24 mouse cellular contexts compared by ENCODE assay signal in genomic region chr9:31979211-31979610, GRCm38 (mm10).
A peak's percentile ranks its signal among the peaks of the same experiment; 100 is the strongest.
DNase-seq lines count a peak whose midpoint lies in the region; ATAC-seq and TF ChIP-seq lines count a peak whose summit lies in the region.
"Had no signal": no experiment of that assay in that cellular context is flagged by ENCODE, and none has a peak within 500 bp of the region (broad histone marks: within the 10 kb centered on the region; RNA-seq: fewer than 3 reads in every experiment).

No protein-coding gene starts in this region.

- no peak overlapping the region for H3K4me2 ChIP-seq in kidney, embryonic 16.5 days (replicated peaks; ENCODE audit: low read depth, low read length)
- H3K4me2 ChIP-seq: intestine, embryonic 15.5 days; liver, embryonic 11.5 days; lung, embryonic 15.5 days; midbrain, embryonic 15.5 days; neural tube, embryonic 15.5 days had no signal

- no peak for TF ChIP-seq CTCF in liver, adult 2 months (IDR thresholded peaks at IDR 0.05; ENCODE audit: low read depth, low read length)

- no peak overlapping the region for H3K4me3 ChIP-seq in kidney, embryonic 16.5 days (ENCODE audit: low read length)
- no peak overlapping the region for H3K4me3 ChIP-seq in liver, adult 2 months (ENCODE audit: insufficient read depth, low read depth, low read length)
- H3K4me3 ChIP-seq: erythroblast, embryonic 14.5 days; intestine, embryonic 15.5 days; lung, embryonic 15.5 days; midbrain, embryonic 10.5 days; midbrain, embryonic 15.5 days; neural tube, embryonic 15.5 days had no signal

- ATAC-seq in kidney, embryonic 16.5 days (ENCODE audit: low FRiP score, low TSS enrichment): no peak
- no peak for ATAC-seq in cerebellum, adult (ENCODE audit: insufficient number of reproducible peaks, low FRiP score, low TSS enrichment)
- ATAC-seq: hindbrain, embryonic 16.5 days; intestine, embryonic 15.5 days; midbrain, embryonic 15.5 days had no signal

- no peaks in the 10 kb centered on the region for H3K36me3 ChIP-seq in kidney, embryonic 16.5 days (ENCODE audit: insufficient read depth, low read length)
- H3K36me3 ChIP-seq in liver, adult 2 months (ENCODE audit: control insufficient read depth, insufficient read depth, low read length): no peaks in the 10 kb centered on the region
- H3K36me3 ChIP-seq: intestine, embryonic 15.5 days; lung, embryonic 15.5 days; midbrain, embryonic 10.5 days; midbrain, embryonic 15.5 days; neural tube, embryonic 15.5 days had no signal

- peaks cover 6% of the 10 kb centered on the region; the same call in 1 of the 2 replicates for H3K9me3 ChIP-seq in kidney, embryonic 16.5 days (ENCODE audit: low read length)
- H3K9me3 ChIP-seq: intestine, embryonic 15.5 days; lung, embryonic 15.5 days; neural tube, embryonic 15.5 days had no signal

- H3K4me1 ChIP-seq in kidney, embryonic 16.5 days (ENCODE audit: insufficient read depth, low read length): no peaks in the 10 kb centered on the region
- H3K4me1 ChIP-seq in liver, adult 2 months (ENCODE audit: control insufficient read depth, insufficient read depth, low read length): peaks cover 22% of the 10 kb centered on the region; the same call in 1 of the 2 replicates
- H3K4me1 ChIP-seq: intestine, embryonic 15.5 days; midbrain, embryonic 10.5 days; midbrain, embryonic 15.5 days had no signal

- H3K27ac ChIP-seq in kidney, embryonic 16.5 days (ENCODE audit: low read length): no peak overlapping the region; the same call in 1 of the 2 replicates
- H3K27ac ChIP-seq in liver, adult 2 months (replicated peaks; ENCODE audit: insufficient read depth, low read depth, low read length): peak overlapping the region; percentile 94
- H3K27ac ChIP-seq: intestine, embryonic 15.5 days; lung, embryonic 15.5 days; midbrain, embryonic 10.5 days; midbrain, embryonic 15.5 days; neural tube, embryonic 15.5 days had no signal

- DNase-seq in adrenal gland, postnatal 36 days: peak; percentile 7 to 21
- DNase-seq in adrenal gland, postnatal 14 days: no peak
- peak; percentile 59 for DNase-seq in kidney, adult 11 months
- DNase-seq in liver, adult 2 months (ENCODE audit: extremely low read depth, low read depth, low spot score): peak; percentile 94
- no peak for DNase-seq in liver
- DNase-seq: cerebellum, adult 2 months; cerebellum, postnatal 14 days; forebrain, postnatal 0 days; heart, postnatal 10 days; layer of hippocampus, adult 9-11 months; retina, postnatal 1 day; right cerebral cortex, postnatal 14 days; thymus, postnatal 4 days had no signal

- TF ChIP-seq POLR2A in liver, adult 2 months (IDR thresholded peaks at IDR 0.05; ENCODE audit: extremely low read depth, insufficient read depth, low read length): no peak

- no peaks in the 10 kb centered on the region for H3K79me2 ChIP-seq in liver, adult 2 months (ENCODE audit: control insufficient read depth, insufficient read depth, low read length)

- H3K27me3 ChIP-seq in kidney, embryonic 16.5 days (ENCODE audit: insufficient read depth, low read length): no peaks in the 10 kb centered on the region
- no peaks in the 10 kb centered on the region for H3K27me3 ChIP-seq in liver, adult 2 months (ENCODE audit: control insufficient read depth, insufficient read depth, low read length)
- H3K27me3 ChIP-seq: intestine, embryonic 15.5 days; lung, embryonic 15.5 days; midbrain, embryonic 15.5 days; neural tube, embryonic 15.5 days; Patski had no signal

- no peak overlapping the region for H3K9ac ChIP-seq in kidney, embryonic 16.5 days (replicated peaks; ENCODE audit: low read length)
- peak overlapping the region; percentile 42 for H3K9ac ChIP-seq in liver, adult 2 months (ENCODE audit: low read depth, low read length)
- H3K9ac ChIP-seq: forebrain, postnatal 0 days; intestine, embryonic 15.5 days; lung, embryonic 15.5 days; midbrain, embryonic 15.5 days; neural tube, embryonic 15.5 days had no signal

- 80% methylated on average over 3 of the region's 3 CpGs for WGBS in kidney, embryonic 16.5 days
- 24% methylated on average over 3 of the region's 3 CpGs for WGBS in liver, adult 2 months

Comparison
In these comparisons a context has a peak if more than half of its experiments do, and no peak if none do; other contexts are left out.
1. DNase-seq: peak in adrenal gland, postnatal 36 days (2 of 2), kidney, adult 11 months (single experiment) and liver, adult 2 months (single experiment); none in adrenal gland, postnatal 14 days (single experiment) and liver (single experiment).